10 mouse cellular contexts compared by ENCODE assay signal in genomic region chr14:74990504-74990903, GRCm38 (mm10). TPM values are rescaled to one million over a fixed set of nuclear protein-coding genes. Genes with fewer than 3 reads are reported as not detected.
A peak's percentile ranks its signal among the peaks of the same experiment; 100 is the strongest.
DNase-seq lines count a peak whose midpoint lies in the region; ATAC-seq and TF ChIP-seq lines count a peak whose summit lies in the region.
"Had no signal": no experiment of that assay in that cellular context is flagged by ENCODE, and none has a peak within 500 bp of the region (broad histone marks: within the 10 kb centered on the region; RNA-seq: fewer than 3 reads in every experiment).

No protein-coding gene starts in this region.

- DNase-seq in kidney, adult 8-10 months, result peak; percentile 4 to 32
- peak; percentile 79 for DNase-seq in CD4-positive, CD25-positive, alpha-beta regulatory T cell, adult 2 months (ENCODE audit: low read depth, low spot score)
- peak; percentile 65 for DNase-seq in R1 (ENCODE audit: low read depth, low spot score)
- DNase-seq in fibroblast of lung, adult 2 months (ENCODE audit: low read depth), result peak; percentile 22
- DNase-seq in lung, embryonic 14.5 days, result peak; percentile 93
- no peak for DNase-seq in yolk sac, embryonic 10.5 days (ENCODE audit: low spot score)
- DNase-seq in right cerebral cortex, adult 18-20 months, result no peak

- 0% methylated on average over 1 of the region's 1 CpGs for WGBS in kidney, embryonic 14.5 days
- WGBS in lung, embryonic 14.5 days, result 4% methylated on average over 1 of the region's 1 CpGs

- no peak overlapping the region for H3K9ac ChIP-seq in kidney, embryonic 14.5 days (ENCODE audit: low read depth, low read length)
- no peak overlapping the region for H3K9ac ChIP-seq in lung, embryonic 14.5 days
- H3K9ac ChIP-seq: embryonic facial prominence, embryonic 12.5 days; lung, embryonic 15.5 days had no signal

- H3K27ac ChIP-seq in kidney, embryonic 14.5 days (ENCODE audit: low read depth, low read length), result no peak overlapping the region
- H3K27ac ChIP-seq in lung, embryonic 14.5 days (ENCODE audit: low read depth), result no peak overlapping the region
- H3K27ac ChIP-seq: embryonic facial prominence, embryonic 12.5 days; lung, embryonic 15.5 days had no signal

- peak; percentile 65 for TF ChIP-seq CTCF in lung, embryonic 14.5 days (IDR thresholded peaks at IDR 0.05; ENCODE audit: low read depth)

- no peaks in the 10 kb centered on the region for H3K4me1 ChIP-seq in kidney, embryonic 14.5 days (ENCODE audit: control insufficient read depth, insufficient read depth, low read length)
- H3K4me1 ChIP-seq in lung, embryonic 14.5 days (ENCODE audit: insufficient read depth), result no peaks in the 10 kb centered on the region
- H3K4me1 ChIP-seq: embryonic facial prominence, embryonic 12.5 days; lung, embryonic 15.5 days had no signal

- no peaks in the 10 kb centered on the region for H3K27me3 ChIP-seq in kidney, embryonic 14.5 days (ENCODE audit: control insufficient read depth, insufficient read depth, low read length)
- H3K27me3 ChIP-seq in lung, embryonic 14.5 days (ENCODE audit: insufficient read depth, low read length), result no peaks in the 10 kb centered on the region
- H3K27me3 ChIP-seq: embryonic facial prominence, embryonic 12.5 days; lung, embryonic 15.5 days had no signal

- no peak overlapping the region for H3K4me3 ChIP-seq in kidney, embryonic 14.5 days (ENCODE audit: low read length)
- H3K4me3 ChIP-seq in lung, embryonic 14.5 days (ENCODE audit: low read depth, low read length), result no peak overlapping the region
- H3K4me3 ChIP-seq: embryonic facial prominence, embryonic 12.5 days; lung, embryonic 15.5 days had no signal

- no peaks in the 10 kb centered on the region for H3K36me3 ChIP-seq in kidney, embryonic 14.5 days (ENCODE audit: control insufficient read depth, insufficient read depth, low read length)
- H3K36me3 ChIP-seq in lung, embryonic 14.5 days (ENCODE audit: insufficient read depth), result no peaks in the 10 kb centered on the region
- H3K36me3 ChIP-seq: embryonic facial prominence, embryonic 12.5 days; lung, embryonic 15.5 days had no signal

- H3K9me3 ChIP-seq in kidney, embryonic 14.5 days (ENCODE audit: control insufficient read depth, low read length), result no peaks in the 10 kb centered on the region
- no peaks in the 10 kb centered on the region for H3K9me3 ChIP-seq in lung, embryonic 14.5 days (ENCODE audit: low read depth, low read length)
- H3K9me3 ChIP-seq: embryonic facial prominence, embryonic 12.5 days; lung, embryonic 15.5 days had no signal

- no peak for ATAC-seq in kidney, embryonic 14.5 days (ENCODE audit: low FRiP score, low TSS enrichment)
- ATAC-seq in lung, embryonic 14.5 days (ENCODE audit: insufficient read depth), result no peak

- H3K4me2 ChIP-seq in kidney, embryonic 14.5 days (replicated peaks; ENCODE audit: low read depth, low read length), result no peak overlapping the region
- H3K4me2 ChIP-seq in lung, embryonic 14.5 days, result no peak overlapping the region
- H3K4me2 ChIP-seq: embryonic facial prominence, embryonic 12.5 days; lung, embryonic 15.5 days had no signal

RNA-seq across cellular contexts. Expression of gene Rubcnl, which starts 25.3 kb away (rescaled TPM):
- polyA plus RNA-seq in kidney, embryonic 14.5 days (2014; fragmentation: Nextera tagmentation; extraction: Ambion mirVana), result 0.34 and 0.71 TPM in 2 replicates
- 0.35 and 0.89 TPM in 2 replicates for polyA plus RNA-seq in lung, embryonic 14.5 days (2014; fragmentation: Nextera tagmentation; extraction: Ambion mirVana)

RNA-seq across cellular contexts. Expression of gene Lrch1, which starts 42.8 kb away (rescaled TPM):
- polyA plus RNA-seq in kidney, embryonic 14.5 days (2014; fragmentation: Nextera tagmentation; extraction: Ambion mirVana), result 11.1 and 18.6 TPM in 2 replicates
- polyA plus RNA-seq in lung, embryonic 14.5 days (2014; fragmentation: Nextera tagmentation; extraction: Ambion mirVana), result 18.9 and 23.9 TPM in 2 replicates

Comparison
In these comparisons a context has a peak if more than half of its experiments do, and no peak if none do; other contexts are left out.
1. DNase-seq: peak in kidney, adult 8-10 months (2 of 2), CD4-positive, CD25-positive, alpha-beta regulatory T cell, adult 2 months (single experiment), R1 (single experiment), fibroblast of lung, adult 2 months (single experiment) and lung, embryonic 14.5 days (single experiment); none in yolk sac, embryonic 10.5 days (single experiment) and right cerebral cortex, adult 18-20 months (single experiment).